Mouse (Mus musculus) embryonic facial prominence, embryonic 13.5 days (tissue): Measurements from ENCODE around the gene Rabgap1l. TPM values are rescaled to one million over a fixed set of nuclear protein-coding genes. Genes with fewer than 3 reads are reported as not detected.

ENCODE experiments used
- ATAC-seq: fragments of 200-750 bp; cut with Nextera tagmentation; 2 replicates; pipeline ENCODE4 v1.8.0; 2017; ENCODE audit warnings: low read depth; ENCODE audit not compliant: insufficient number of reproducible peaks, insufficient read depth, low FRiP score, low TSS enrichment
- H3K27ac ChIP-seq: fragments of 300-500 bp; sonication (generic); 2 replicates; pipeline ENCODE4 v1.5.1; 2015; ENCODE audit warnings: moderate library complexity, mild to moderate bottlenecking, inconsistent platforms
- H3K27me3 ChIP-seq: fragments of 300-500 bp; sonication (generic); 2 replicates; pipeline ENCODE4 v1.6.1; 2015; ENCODE audit warnings: mild to moderate bottlenecking, inconsistent platforms
- H3K36me3 ChIP-seq: fragments of 300-500 bp; sonication (generic); 2 replicates; pipeline ENCODE4 v1.6.1; 2015; ENCODE audit warnings: mild to moderate bottlenecking, inconsistent platforms
- H3K4me1 ChIP-seq: fragments of 300-500 bp; sonication (generic); 2 replicates; pipeline ENCODE4 v1.6.1; 2015; ENCODE audit warnings: inconsistent platforms
- H3K4me2 ChIP-seq: fragments of 300-500 bp; sonication (generic); 2 replicates; pipeline ENCODE4 v1.6.1; 2015; ENCODE audit warnings: moderate library complexity, mild to moderate bottlenecking, inconsistent platforms
- H3K4me3 ChIP-seq: fragments of 300-500 bp; sonication (generic); 2 replicates; pipeline ENCODE4 v1.5.1; 2015; ENCODE audit warnings: mild to moderate bottlenecking, inconsistent platforms
- H3K9ac ChIP-seq: fragments of 300-500 bp; sonication (generic); 2 replicates; pipeline ENCODE4 v1.6.1; 2015; ENCODE audit warnings: mild to moderate bottlenecking, inconsistent platforms
- H3K9me3 ChIP-seq: fragments of 300-500 bp; sonication (generic); 2 replicates; pipeline ENCODE4 v1.6.1; 2016; ENCODE audit warnings: inconsistent platforms
- WGBS: fragments of 180-500 bp; shearing (Covaris S2); methylation state at CpG from one replicate; pipeline ENCODE4 v1.1.7; 2015; ENCODE audit warnings: mixed read lengths; 5-methylcytosine and 5-hydroxymethylcytosine counted together
- polyA plus RNA-seq: library from polyadenylated mRNA; unstranded; fragments of >200 nt; fragmentation: Nextera tagmentation; extraction: Ambion mirVana; gene quantifications from 2 replicates; pipeline ENCODE4 v1.2.1, GENCODE M21; 2015

Rabgap1l gene
- polyA plus RNA-seq, 1 experiment from 2014 or later, result 22.1 TPM

DNA sequence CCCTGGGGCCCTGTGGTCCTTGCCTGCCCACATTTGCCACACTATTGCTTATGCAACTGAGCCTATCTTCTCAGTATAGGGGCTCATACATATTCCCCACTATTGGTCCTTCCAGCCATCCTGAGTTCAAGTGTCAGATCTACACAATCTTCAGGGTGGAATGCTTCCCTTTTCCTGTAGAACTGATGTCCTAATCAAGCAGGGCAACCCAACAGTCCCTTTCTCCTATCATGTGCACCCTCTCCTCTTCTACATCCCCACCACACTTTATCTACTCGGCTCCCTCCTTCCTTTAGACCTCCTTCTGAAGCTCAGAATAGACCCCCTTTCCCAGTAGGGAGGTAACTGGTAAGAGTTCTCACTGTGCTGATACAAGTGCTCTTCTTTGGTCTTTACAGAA, 490.7 kb downstream of the Rabgap1l start:
- WGBS, result 90% methylated on average over 1 of the region's 1 CpGs
- Histone ChIP-seq H3K4me3 (no peak overlapping the region), H3K4me2 (no peak overlapping the region), H3K4me1 (no peaks in the 10 kb centered on the region), H3K9me3 (no peaks in the 10 kb centered on the region), H3K36me3 (no peaks in the 10 kb centered on the region), H3K27ac (no peak overlapping the region), H3K9ac (no peak overlapping the region), H3K27me3 (no peaks in the 10 kb centered on the region)
- ATAC-seq, result no peak

DNA sequence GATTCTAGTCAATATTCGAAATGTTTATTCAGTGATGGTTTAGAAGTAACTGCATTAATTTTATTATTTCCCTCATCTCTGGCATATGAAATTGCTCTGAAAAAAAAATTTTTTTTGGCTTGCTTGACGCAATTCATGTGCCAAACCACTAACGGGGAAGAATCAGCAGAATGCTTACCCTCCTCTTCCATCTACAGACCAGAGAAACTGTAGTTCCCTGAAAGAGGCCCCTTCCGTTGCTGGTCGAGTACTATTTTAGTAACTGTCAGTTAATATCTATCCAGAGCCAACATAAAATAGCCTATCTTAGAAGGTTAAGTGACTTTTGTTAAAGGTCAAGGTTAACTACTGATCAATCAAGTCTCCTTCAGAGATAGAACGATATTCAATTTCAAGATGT, 491.9 kb downstream of the Rabgap1l start:
- Histone ChIP-seq H3K36me3 (no peaks in the 10 kb centered on the region), H3K4me3 (no peak overlapping the region), H3K27ac (no peak overlapping the region), H3K27me3 (no peaks in the 10 kb centered on the region), H3K9me3 (no peaks in the 10 kb centered on the region), H3K9ac (no peak overlapping the region), H3K4me1 (no peaks in the 10 kb centered on the region), H3K4me2 (no peak overlapping the region)
- 81% methylated on average over 6 of the region's 6 CpGs for WGBS
- ATAC-seq, result no peak

DNA sequence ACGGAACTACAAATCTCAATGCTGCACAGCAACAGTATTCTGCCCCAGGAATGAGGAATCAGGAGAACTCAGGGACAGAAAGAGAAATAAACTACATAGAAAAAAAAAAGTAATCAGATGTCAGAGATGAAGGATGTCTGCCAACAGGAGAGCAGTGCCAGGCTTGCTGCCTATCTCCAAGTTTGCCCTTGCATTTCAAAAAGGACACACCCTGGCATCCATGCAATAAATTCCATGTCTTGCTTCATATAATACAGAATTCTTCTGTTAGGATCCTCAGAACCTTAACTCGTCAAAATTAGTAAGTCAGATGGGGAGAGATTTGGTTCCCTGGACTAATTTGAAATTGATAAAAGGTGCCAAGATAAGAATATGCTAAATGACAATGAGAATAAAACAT, 492.3 kb downstream of the Rabgap1l start:
- ATAC-seq, result no peak
- H3K9ac ChIP-seq, result no peak overlapping the region
- no peaks in the 10 kb centered on the region for H3K27me3 ChIP-seq
- H3K27ac ChIP-seq, result no peak overlapping the region
- H3K4me3 ChIP-seq, result no peak overlapping the region
- no peaks in the 10 kb centered on the region for H3K4me1 ChIP-seq
- H3K9me3 ChIP-seq, result no peaks in the 10 kb centered on the region
- H3K4me2 ChIP-seq, result no peak overlapping the region
- 89% methylated on average over 2 of the region's 2 CpGs for WGBS
- H3K36me3 ChIP-seq, result no peaks in the 10 kb centered on the region

DNA sequence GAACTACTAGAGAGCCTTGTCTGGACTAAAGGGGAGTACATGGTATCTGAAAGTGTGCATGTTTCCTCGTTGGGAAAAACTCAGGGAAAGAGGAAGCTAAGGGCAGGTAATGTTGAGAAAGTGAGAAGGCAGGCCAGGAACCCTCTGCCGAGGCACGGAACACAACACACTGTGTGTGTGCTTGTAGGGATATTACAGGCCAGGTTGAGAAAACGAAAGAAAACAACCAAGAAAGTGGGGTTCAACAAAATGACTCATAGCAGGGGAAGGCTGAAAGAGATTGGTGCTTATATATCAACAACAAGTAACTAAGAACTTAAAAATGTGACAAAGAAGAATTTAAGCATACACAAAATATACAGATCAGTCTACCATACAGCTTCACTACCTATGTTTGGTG, 493.0 kb downstream of the Rabgap1l start:
- Histone ChIP-seq H3K27ac (no peak overlapping the region), H3K4me2 (no peak overlapping the region), H3K36me3 (no peaks in the 10 kb centered on the region), H3K4me3 (no peak overlapping the region), H3K27me3 (no peaks in the 10 kb centered on the region), H3K9ac (no peak overlapping the region), H3K4me1 (no peaks in the 10 kb centered on the region), H3K9me3 (no peaks in the 10 kb centered on the region)
- 74% methylated on average over 4 of the region's 4 CpGs for WGBS
- ATAC-seq, result no peak

DNA sequence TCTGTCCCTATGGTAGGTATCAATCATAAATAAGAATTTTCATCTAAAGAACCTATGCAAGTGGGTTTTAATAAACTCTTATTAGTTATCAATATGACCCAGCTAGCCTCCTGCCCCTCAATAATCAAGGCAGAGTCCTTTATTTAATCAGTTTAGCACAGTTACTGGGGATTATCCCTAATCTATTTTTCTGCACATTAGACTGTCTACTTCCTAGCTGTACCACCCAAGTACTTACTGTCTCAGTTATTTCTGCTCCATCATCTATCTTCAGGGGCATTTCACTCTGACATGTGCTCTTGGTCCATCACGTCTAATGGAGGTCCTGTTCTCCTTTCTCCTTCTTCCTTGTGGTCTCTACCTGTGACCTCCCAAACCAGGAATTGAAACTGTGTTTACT, 494.1 kb downstream of the Rabgap1l start:
- Histone ChIP-seq H3K4me2 (no peak overlapping the region), H3K36me3 (no peaks in the 10 kb centered on the region), H3K4me3 (no peak overlapping the region), H3K9ac (no peak overlapping the region), H3K27ac (no peak overlapping the region), H3K9me3 (no peaks in the 10 kb centered on the region), H3K4me1 (no peaks in the 10 kb centered on the region), H3K27me3 (no peaks in the 10 kb centered on the region)
- 67% methylated on average over 1 of the region's 1 CpGs for WGBS
- no peak for ATAC-seq

DNA sequence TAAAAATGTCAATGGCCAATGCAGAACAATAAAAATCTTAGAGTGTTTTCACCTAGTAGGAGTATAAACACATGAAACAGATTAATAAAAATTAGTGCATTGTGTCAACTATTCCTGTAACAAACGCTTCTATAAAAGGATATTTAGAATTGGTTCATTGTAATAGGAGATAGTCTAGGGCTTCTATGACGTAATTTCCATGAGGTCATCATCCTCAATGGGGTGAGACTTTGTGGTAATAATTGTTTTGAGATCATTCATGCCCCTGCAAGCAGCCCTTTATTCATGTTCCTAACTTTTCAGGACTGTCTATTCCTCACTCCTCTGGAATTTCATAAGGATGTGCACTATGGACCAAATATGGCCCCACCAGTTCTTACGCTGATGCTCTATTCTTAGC, 495.3 kb downstream of the Rabgap1l start:
- Histone ChIP-seq H3K4me1 (no peaks in the 10 kb centered on the region), H3K36me3 (no peaks in the 10 kb centered on the region), H3K27me3 (no peaks in the 10 kb centered on the region), H3K9ac (no peak overlapping the region), H3K27ac (no peak overlapping the region), H3K9me3 (no peaks in the 10 kb centered on the region), H3K4me2 (no peak overlapping the region), H3K4me3 (no peak overlapping the region)
- 83% methylated on average over 3 of the region's 3 CpGs for WGBS
- ATAC-seq, result no peak

DNA sequence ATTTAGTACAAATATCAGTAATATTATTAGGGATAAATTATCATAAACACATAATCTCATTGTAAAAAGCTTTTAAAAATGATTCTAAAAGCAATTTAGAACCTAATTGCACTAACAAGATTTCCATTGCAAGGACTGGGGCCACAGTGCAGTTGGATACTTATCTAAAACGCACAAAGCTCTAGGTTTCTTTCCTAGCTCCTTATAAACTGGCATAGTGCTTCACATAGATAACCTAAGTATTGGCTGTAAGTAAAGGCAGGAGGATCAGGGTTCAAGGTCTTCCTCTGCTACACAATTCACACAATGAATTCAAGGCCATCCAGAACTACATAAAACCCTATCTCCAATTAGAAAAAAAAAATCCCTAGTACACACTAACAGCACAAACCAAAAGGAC, 497.7 kb downstream of the Rabgap1l start:
- Histone ChIP-seq H3K36me3 (no peaks in the 10 kb centered on the region), H3K27ac (no peak overlapping the region), H3K27me3 (no peaks in the 10 kb centered on the region), H3K9me3 (no peaks in the 10 kb centered on the region), H3K4me1 (no peaks in the 10 kb centered on the region), H3K4me2 (no peak overlapping the region), H3K9ac (no peak overlapping the region), H3K4me3 (no peak overlapping the region)
- no peak for ATAC-seq
- 73% methylated on average over 1 of the region's 1 CpGs for WGBS

DNA sequence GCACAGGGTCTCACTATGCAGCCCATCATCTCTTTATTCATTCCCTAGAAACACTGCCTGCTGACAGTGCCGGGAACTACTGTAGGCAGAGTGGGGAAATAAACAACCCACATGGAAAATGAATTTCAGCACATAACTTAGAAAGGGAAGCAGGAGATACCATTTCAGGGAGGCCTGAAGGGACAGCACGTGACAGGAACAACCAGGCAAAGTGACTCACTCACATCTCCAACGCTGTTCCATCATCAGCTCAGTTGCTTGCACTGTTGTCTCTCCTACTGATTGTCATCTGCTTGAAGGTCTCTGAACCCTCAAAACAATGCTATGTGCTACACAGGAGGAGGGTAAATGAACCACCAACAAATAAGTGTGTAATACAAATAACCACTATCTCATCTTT, 499.5 kb downstream of the Rabgap1l start:
- no peak overlapping the region for H3K9ac ChIP-seq
- no peak overlapping the region for H3K4me2 ChIP-seq
- no peak overlapping the region for H3K4me3 ChIP-seq
- H3K36me3 ChIP-seq, result no peaks in the 10 kb centered on the region
- H3K27ac ChIP-seq, result no peak overlapping the region
- H3K27me3 ChIP-seq, result no peaks in the 10 kb centered on the region
- H3K4me1 ChIP-seq, result no peaks in the 10 kb centered on the region
- H3K9me3 ChIP-seq, result no peaks in the 10 kb centered on the region
- no peak for ATAC-seq
- 74% methylated on average over 3 of the region's 3 CpGs for WGBS

DNA sequence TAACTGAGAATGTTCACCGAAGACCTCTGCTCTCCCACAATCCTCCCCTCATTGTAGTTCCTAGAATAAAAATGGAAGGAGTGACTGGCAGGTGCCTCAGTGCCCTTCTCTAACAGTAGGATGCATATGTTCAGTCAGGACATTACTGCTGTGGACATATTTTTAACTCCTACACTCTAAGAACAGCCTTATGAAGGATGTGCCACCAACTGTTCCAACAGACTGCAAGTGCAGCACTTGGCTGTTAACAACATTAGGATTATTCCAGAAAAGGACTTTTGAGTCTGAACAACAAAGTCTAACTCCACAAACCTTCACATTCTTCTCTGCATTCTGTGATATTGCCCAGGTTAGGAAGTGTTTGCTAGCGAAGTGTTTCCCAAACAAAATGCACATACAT, 501.0 kb downstream of the Rabgap1l start:
- 91% methylated on average over 2 of the region's 2 CpGs for WGBS
- no peak overlapping the region for H3K4me2 ChIP-seq
- H3K4me1 ChIP-seq, result peaks cover 3% of the 10 kb centered on the region

DNA sequence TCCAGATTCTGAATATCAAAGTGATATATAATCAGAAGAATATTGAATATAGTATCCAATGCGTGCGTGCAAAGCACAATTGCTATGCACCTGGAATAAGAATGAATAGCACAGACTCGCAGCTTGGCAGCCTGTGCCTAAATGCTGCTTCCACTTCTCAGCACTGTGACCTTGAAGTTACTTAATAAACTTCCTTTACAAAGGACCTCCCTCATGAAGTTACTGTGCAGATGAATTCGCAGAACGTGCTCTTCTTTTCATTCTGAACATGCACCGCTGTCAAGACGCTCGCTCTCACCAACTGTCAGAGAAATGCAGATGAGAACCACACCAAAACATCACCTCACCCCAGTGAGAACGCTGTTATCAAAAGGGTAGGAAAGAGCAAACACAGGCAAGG, 502.8 kb downstream of the Rabgap1l start:
- 79% methylated on average over 9 of the region's 9 CpGs for WGBS
- no peak overlapping the region for H3K4me3 ChIP-seq
- H3K9ac ChIP-seq, result no peak overlapping the region
- H3K36me3 ChIP-seq, result no peaks in the 10 kb centered on the region
- no peak overlapping the region for H3K4me2 ChIP-seq
- no peaks in the 10 kb centered on the region for H3K27me3 ChIP-seq
- no peaks in the 10 kb centered on the region for H3K9me3 ChIP-seq
- H3K4me1 ChIP-seq, result peaks cover 10% of the 10 kb centered on the region
- no peak overlapping the region for H3K27ac ChIP-seq
- ATAC-seq, result no peak

More for the DNA sequence above, 501.0 kb downstream of the Rabgap1l start:
- H3K4me3 ChIP-seq, result no peak overlapping the region
- no peak for ATAC-seq
- H3K9ac ChIP-seq, result no peak overlapping the region
- H3K27me3 ChIP-seq, result no peaks in the 10 kb centered on the region
- H3K27ac ChIP-seq, result no peak overlapping the region
- no peaks in the 10 kb centered on the region for H3K36me3 ChIP-seq
- H3K9me3 ChIP-seq, result no peaks in the 10 kb centered on the region

DNA sequence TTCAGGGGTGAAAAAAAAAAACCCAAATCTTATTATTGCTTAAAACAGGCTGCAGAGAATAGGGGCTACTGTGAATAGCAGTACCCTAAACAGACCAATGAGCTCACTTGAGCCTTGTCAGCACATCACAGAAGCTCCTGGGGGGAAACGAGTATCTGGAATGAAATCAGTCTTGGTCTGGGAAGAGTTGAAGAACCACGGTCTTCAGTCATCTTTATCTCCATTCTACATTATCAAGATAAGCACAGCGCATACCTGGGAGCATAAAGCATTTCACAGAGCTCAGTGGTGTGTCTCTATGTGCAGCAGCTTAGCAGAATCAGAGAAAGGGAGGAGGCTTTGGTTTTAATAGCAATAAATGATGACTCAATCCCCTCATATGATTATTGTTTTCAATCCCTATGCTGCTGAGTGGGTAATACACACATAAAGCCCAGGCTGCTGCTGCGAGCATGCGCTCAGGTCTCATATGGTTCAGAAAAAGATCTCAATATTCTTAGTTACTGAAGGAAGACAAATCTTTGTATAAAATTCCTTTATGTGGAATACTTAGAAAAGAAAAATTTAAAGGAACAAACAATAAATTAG, 505.9 kb downstream of the Rabgap1l start:
- H3K4me3 ChIP-seq, result no peak overlapping the region
- WGBS, result 68% methylated on average over 5 of the region's 5 CpGs
- no peaks in the 10 kb centered on the region for H3K27me3 ChIP-seq
- H3K4me2 ChIP-seq, result no peak overlapping the region
- no peaks in the 10 kb centered on the region for H3K9me3 ChIP-seq
- peaks cover 10% of the 10 kb centered on the region for H3K4me1 ChIP-seq
- no peaks in the 10 kb centered on the region for H3K36me3 ChIP-seq
- ATAC-seq, result no peak
- H3K27ac ChIP-seq, result no peak overlapping the region
- H3K9ac ChIP-seq, result no peak overlapping the region

DNA sequence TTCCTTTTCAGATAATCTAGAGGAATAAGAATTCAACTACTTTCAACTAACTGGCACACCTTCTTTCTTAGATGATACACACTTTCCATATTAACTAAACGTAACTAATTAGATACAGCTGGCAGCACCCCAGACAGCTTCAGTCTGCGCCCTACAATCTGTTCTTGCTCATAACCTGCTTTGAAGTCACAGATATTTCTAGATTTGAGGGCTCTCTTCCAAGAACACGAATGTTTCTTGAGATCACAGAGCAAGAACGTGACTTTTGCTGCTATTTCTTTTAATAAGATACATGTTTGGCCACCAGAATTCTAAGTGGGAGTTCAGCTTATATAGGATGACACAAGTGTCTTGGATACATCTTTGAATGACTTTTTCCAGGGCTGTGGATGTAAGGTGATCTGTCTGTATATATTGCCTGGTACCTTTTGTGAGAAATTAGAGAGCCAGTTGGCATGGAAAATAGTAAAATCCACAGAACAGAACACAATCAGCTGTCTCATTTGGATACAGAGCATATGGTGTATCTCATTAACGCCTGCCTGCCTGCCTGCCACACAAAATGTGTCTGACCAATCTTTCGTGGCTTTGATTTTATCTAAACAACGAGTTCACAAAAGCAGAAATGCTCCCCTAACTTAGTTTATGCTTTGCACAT, 506.5 kb downstream of the Rabgap1l start:
- Histone ChIP-seq H3K4me3 (no peak overlapping the region), H3K27ac (no peak overlapping the region), H3K9me3 (no peaks in the 10 kb centered on the region), H3K9ac (no peak overlapping the region), H3K4me2 (no peak overlapping the region), H3K4me1 (peaks cover 10% of the 10 kb centered on the region), H3K36me3 (no peaks in the 10 kb centered on the region), H3K27me3 (no peaks in the 10 kb centered on the region)
- no peak for ATAC-seq
- WGBS, result 41% methylated on average over 7 of the region's 7 CpGs
